Mouse (Mus musculus): ENCODE data around the gene Trim72.

The Trim72 gene

GRCm38 (mm10) chr7:128050739-128051138 lies 47.0 kb downstream of the Trim72 start:
- no peak for DNase-seq (ENCODE audit: low read depth, low spot score)

- no peak for DNase-seq (ENCODE audit: low read depth, low spot score)
These were observed 49.3 kb downstream of the Trim72 start for GRCm38 (mm10) chr7:128053061-128053460.

- no peak for DNase-seq (ENCODE audit: low read depth, low spot score)
These were observed 53.2 kb downstream of the Trim72 start for GRCm38 (mm10) chr7:128056917-128057444.

GRCm38 (mm10) chr7:128057860-128058259 lies 54.1 kb downstream of the Trim72 start:
- no peak for DNase-seq (ENCODE audit: low read depth, low spot score)

GRCm38 (mm10) chr7:128058576-128058975 lies 54.8 kb downstream of the Trim72 start:
- no peak for DNase-seq (ENCODE audit: low read depth, low spot score)

GRCm38 (mm10) chr7:128059091-128059490 lies 55.3 kb downstream of the Trim72 start:
- no peak for DNase-seq (ENCODE audit: low read depth, low spot score)

Data from WW6 (cell line).